Mouse (Mus musculus): ENCODE measurements around the gene Vmn2r71. TPM values are rescaled to one million over a fixed set of nuclear protein-coding genes. Genes with fewer than 3 reads are reported as not detected.

Vmn2r71 gene
- total RNA-seq (2023), result not detected

GRCm38 (mm10) chr7:85562787-85563186, at the start of gene Vmn2r71:
Gene Vmn2r71 (plus strand): TSS chr7:85563087.

DNA sequence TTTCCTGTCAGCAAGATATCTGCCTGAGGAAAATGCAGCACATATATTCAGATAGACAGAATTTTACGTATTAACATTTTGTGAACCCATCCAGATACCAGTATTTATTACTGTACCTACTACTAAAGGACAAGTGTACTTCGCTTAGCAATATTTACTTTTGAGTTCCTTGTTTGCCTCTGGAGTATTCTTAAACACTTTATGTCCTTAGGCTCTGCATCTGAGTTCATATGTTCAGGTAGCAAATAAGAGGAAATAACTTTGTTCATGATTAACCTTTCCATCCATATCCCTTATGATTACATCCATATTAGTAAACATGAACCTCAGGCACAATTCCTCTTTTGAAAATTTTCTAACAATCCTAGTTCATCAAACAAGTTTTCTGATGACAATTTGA, 6.2 kb downstream of the Vmn2r71 start, which contains the start of gene Vmn2r70:
Gene Vmn2r70 (minus strand): TSS at position 101 of the 400 bp plus-strand sequence.

Other genes starting within 250 kb of the Vmn2r71 start
- not detected for gene Vmn2r69, start 147.2 kb upstream of the Vmn2r71 start, total RNA-seq (2023)
- not detected for gene Vmn2r70, start 6.1 kb downstream of the Vmn2r71 start, total RNA-seq (2023)
- not detected for gene Vmn2r72, start 192.0 kb downstream of the Vmn2r71 start, total RNA-seq (2023)

Data from T-cell, adult 66 days (primary cell).